Mouse (Mus musculus) natural killer cell, adult 2 months (primary cell): Measurements from ENCODE around the gene Lrrc29.

Experiments
- DNase-seq, 2 experiments: peaks; one replicate each; pipeline ENCODE4 v3.0.0; 2022; ENCODE audit warnings: low spot score in 2 of 2

The Lrrc29 gene

DNA sequence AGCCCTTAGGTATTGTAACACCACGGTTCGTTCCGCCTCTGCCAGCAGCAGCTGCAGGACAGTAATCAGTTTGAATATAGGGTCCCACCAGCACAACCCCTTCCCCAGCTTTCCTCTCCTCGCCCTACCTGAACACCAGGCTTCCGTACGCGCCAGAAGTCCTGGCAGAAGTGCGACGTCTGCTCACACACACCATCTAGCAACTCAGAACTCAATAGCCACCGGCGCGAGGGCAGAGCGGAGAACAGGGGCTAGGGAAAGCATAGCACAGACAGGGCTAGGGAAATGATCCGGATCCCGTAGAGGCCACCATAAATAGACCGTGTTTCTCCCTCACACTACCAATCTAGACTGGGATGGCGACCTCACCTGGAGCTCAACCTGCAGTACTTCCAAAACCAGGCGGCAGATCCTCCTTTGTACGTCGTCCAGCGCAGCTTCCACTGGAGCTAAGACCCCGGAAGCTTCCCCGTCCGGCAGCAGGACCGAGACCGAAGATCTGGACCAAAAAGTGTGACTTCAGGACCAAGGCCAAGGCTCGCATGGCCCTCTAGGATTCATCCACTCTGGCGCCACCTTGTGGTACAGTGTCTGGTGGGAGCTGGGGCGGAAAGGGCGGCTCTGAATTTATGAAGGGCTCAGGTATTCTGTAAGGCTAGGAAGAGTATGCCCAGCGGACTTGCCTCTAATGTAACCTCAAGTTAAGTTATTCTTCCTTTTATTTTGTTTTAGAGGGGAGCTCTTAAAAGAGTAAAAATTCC lies 35.3 kb downstream of the Lrrc29 start:
- DNase-seq: peak; percentile 84 to 91

DNA sequence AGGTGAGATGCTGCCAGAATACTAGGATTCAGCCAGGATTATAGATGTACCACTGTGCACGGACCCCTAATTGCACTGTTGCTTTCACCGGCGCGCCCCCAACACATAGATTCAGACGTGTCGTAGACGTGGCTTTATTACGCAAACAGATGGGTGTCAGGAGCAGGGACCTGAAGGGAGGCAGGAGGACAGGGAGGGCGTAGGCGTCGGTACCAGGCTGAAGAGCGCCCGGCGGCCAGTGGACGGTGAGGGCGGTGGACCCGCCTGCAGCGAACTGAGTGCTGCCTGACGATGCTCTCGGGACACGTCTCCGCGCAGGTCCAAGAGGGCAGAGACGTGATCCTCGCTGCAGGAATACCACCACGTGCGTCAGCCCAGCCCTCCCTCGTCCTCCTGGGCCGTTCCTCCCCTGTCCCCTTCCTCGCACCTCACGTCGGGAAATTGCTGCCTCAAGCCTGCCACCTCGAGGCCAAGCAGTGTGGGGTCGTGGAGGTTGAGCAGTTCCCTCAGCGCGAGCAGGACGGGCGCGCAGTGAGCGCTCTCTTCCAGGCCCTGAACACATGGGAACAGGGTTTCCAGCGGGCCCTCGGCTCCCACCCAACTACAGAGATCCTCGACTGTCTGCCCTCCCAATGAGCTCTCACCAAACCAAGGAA lies 36.1 kb downstream of the Lrrc29 start, which contains the start of gene 4931428F04Rik:
Gene 4931428F04Rik, minus strand, starts transcription at position 60 of the 656 bp plus-strand sequence.
- no peak for DNase-seq

DNA sequence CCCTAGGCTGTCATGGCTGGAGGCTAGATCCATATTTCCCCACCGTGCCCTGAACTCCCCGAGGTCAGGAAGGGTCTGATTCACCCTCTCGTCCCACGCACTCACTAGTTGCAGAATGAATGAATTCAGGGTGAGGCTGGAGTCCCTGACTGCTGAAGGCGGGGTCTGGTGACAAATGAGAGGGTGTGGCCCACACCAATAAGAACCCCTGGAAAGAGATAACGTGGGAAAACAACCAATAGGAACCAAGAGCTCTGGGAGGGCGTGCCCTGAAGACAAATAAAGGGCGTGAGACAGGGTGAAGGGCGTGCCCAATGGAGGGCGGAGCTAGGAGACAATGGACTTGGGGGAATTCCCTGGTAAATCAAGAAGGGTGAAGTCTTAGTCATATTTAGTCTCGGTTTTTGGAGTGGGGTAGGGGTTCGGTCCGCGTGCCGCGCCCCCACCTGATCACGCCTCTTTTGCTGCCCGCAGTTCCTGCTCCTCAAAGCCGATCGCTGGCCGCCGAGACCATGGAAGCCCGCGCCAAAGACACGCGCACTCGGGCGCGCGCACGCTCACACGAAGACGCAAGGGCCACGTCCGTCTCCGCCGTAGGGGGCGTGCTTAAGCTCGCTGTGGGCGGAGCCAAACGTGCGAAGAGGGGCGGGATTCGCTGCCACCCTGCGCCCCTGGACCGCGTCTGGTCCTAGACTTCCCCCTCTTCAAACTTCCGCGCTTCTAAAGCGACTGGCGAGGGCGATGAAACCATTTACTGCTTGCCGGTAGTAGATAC lies 36.9 kb downstream of the Lrrc29 start:
- DNase-seq: peak; percentile 89 to 95

DNA sequence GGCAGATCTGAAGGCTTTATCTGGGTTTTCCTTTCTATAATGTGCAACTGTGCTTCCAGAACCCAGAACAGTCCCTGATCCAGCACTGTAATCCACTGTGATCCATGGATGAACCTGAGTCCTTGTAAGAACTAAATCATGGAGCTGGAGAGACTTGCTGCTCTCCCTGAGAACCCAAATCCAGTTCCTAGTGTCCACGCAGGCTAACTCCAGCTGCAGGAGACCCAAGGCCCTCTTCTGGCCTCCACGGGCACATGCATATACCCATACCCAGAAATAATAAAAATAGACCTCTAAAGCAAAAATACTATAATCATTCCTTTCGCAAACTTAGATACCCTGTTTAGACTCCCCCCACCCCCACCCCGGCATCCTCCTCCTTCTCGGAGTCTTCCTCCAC lies 37.8 kb downstream of the Lrrc29 start:
- no peak for DNase-seq

DNA sequence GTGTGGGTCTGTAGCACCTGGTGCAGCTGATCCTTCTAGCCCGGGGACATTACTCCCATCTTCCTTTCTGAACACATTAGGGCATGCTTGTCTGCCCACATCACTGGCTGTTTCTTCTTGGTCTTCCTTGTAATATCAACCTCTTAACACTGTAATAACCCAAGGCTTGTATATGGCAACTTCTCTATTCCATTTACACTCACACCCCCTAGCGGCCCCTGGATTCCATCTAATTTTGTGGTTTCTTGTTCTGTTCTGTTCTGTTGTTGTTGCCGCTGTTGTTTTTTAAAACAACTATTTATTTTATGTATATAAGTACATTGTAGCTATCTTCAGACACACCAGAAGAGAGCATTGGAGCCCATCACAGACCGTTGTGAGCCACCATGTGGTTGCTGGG lies 39.2 kb downstream of the Lrrc29 start:
- no peak for DNase-seq

DNA sequence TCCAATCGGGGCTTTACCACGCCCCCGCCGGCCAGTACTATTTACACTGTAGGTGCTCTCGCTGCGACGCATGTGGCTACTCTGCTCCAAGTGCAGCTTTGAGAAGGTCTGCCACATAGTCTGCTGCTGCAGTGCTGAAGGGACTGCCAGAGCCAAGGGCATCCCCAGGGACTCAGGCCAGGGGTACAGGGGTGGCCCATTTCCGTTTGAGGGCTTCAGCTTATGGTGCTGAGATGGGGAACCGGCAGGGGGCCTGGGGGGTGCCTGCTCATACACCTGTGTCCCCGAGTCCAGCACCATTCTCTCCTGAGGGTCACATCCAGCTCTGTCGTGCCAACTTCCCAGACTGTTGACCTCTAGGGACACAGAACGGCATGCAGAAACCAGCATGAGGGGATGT lies 40.6 kb downstream of the Lrrc29 start:
- DNase-seq: no peak

DNA sequence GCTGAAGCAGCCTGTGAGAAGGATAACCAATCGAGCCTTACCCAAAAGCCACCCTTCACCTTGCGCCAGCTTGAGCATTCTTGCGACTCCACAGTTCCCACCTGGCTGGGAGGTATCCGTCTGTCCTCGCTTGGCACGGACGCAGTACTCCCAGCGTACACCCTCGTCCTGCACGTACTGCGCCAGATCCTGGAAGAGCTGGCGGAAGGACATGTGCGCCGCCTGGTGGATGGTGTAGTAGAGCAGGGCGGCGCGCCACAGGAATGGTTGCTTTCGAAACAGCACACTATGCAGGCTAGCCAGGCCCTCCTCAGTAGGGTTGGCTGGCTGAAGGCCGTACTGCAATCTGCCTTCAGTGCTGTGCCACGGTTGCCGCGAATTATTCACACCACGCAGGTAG lies 43.0 kb downstream of the Lrrc29 start:
- DNase-seq: no peak

DNA sequence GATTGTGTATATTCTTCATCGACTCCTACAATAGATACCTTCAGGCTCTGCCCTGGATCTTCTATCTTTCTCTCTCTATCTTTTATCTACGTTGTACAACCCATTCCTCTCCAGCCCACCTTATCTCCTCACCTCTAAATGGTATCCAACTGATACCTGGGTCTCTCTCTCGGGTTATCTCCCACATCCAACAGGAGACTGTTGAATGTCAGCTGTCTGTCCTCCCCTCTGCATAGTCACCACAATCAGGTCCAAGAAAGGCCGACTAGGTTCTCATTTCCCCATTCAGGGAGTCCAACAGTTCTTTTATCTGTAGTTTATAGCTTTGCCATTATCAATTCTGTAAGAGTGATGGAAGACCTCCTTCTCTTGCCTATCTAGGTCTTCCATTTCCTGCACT lies 43.8 kb downstream of the Lrrc29 start:
- no peak for DNase-seq

DNA sequence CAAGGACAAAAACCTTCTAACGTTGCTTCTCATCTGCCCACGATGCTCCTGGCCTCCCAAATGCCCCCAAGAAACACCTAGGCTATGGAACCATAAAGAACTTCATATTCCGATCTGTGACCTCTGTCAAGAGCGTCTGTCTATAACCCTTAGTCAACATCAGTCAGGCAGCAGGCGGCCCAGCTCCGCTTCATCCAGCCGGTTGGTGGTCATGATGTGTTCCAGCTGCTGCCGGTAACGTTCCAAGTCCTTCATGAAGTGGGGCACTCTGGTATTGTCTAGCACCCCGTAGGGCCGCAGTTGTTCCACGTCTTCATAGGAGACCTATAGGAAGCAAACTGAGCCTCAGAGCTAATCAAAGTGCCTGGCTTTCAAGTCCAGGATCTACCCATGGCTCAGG lies 44.3 kb downstream of the Lrrc29 start:
- no peak for DNase-seq

DNA sequence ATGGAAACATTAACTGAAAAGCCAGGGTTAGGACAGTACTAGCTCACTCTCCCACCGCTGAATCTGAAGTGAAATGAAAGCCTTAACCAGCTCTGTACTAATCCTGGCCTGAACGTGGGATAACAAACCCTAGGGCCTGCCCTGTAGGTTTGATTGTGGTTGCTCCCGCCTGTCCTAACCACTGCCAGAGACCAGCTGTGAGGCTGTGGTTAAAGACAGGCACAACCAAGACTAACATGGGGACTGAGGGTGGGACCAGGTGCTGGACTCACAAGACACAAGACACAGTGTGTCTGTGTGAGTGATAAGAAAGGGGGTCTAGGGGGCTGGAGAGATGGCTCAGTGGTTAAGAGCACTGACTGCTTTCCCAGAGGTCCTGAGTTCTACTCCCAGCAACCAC lies 45.5 kb downstream of the Lrrc29 start:
- DNase-seq: no peak

DNA sequence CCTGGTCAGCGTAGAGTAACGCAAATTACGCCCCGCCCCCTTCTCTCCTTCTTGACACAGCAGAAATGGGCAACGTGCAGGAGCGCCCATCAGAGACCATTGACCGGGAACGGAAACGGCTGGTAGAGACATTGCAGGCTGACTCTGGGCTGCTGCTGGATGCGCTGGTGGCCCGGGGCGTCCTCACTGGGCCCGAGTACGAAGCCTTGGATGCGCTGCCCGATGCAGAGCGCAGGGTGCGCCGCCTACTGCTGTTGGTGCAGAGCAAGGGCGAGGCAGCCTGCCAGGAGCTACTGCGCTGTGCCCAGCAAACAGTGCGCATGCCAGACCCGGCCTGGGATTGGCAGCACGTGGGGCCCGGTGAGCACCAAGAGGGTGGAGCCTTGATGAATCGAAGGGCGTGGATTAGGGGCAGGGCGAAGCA lies 47.2 kb downstream of the Lrrc29 start:
- no peak for DNase-seq

DNA sequence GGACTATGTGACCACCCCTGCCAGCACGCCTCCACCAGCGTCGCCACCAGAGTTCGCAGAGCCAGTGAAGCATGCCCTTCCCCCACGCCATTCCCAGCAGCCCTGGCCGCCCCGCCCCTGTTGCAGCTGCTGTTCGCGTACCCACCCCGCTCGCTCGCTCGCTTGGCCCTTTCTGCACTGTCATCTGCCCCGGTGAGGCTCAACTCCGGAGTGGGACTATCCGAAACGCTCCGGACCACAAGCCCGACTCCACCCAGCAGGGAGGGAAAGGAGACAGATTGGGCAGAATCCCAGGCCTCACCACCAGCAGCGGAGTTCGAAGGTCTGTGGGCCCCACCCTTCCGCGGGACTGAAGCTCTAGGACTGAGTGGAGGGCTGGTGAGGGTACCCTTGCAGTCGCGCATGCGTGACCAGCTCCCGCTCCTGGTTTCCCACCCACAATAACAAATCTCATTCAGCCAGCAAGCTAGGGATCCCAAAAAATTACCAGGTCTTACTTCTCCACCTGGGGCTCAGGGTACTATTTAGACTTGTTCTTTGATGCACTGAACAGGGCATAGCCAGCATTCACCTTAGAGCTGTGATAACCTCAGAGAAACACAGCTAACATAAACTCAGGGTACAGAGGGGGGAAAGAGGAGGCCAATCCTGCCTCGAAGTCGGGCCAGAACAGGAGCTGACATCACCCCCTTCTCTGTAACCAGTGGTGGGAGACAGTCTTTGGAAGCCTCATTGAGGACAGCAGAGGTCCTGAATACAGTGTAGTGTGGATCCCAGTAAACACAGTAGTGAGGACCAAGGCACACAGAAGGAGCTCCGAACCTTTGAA lies 49.6 kb downstream of the Lrrc29 start:
- DNase-seq: no peak

DNA sequence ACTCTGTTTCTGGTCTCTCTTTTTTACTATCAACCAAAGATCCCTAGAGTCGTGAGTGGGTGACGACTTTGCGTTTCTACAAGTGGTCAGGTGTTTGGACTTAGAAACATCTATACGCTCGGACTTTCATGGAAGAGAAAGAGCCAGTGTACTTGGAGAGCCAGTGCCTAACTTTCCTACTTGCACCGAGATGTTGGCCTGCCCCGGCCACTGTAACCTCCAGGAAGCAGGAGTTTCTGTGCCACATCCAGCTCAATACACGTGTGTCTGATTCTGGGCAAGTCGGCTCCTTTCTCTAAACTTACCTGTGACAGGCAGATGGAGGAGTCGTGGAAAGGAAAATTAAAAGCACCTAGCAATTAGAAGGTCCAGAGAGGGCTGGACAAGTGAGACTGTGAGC lies 50.2 kb downstream of the Lrrc29 start, which contains the start of gene Nol3:
Gene Nol3, plus strand, starts transcription at position 301 of the 400 bp plus-strand sequence.
- no peak for DNase-seq

DNA sequence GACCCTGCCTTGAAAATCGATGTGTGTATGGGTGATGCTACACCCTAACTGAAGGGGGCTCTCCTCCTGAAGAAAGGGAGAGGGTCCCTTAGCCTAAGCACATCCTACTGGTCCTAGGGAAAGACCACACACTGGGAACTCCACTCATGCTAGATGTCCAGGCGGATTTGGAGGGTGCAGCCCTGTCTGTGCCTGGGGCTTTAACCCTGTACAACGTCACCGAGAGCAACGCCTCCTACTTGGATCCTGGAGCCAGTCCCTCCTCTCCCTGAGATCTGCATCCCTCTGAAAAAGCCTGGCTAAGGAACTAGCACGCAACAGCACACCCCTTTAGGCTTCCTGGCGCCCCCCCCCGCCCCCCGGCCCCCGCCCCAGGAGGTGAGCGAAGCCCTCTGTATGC lies 50.7 kb downstream of the Lrrc29 start:
- no peak for DNase-seq

DNA sequence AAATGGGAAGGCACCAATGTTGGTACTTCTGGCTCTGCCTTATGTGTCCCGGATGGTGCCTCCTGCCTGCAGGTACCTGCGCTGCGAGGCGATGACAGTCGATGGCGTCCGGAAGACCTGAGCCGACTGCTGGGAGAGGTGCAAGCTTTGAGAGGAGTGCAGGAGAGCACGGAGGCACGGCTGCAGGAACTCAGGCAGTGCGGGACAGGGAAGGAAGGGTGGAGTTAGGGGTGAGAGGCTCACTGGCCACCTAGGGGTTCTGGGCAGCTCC lies 55.2 kb downstream of the Lrrc29 start:
- no peak for DNase-seq

DNA sequence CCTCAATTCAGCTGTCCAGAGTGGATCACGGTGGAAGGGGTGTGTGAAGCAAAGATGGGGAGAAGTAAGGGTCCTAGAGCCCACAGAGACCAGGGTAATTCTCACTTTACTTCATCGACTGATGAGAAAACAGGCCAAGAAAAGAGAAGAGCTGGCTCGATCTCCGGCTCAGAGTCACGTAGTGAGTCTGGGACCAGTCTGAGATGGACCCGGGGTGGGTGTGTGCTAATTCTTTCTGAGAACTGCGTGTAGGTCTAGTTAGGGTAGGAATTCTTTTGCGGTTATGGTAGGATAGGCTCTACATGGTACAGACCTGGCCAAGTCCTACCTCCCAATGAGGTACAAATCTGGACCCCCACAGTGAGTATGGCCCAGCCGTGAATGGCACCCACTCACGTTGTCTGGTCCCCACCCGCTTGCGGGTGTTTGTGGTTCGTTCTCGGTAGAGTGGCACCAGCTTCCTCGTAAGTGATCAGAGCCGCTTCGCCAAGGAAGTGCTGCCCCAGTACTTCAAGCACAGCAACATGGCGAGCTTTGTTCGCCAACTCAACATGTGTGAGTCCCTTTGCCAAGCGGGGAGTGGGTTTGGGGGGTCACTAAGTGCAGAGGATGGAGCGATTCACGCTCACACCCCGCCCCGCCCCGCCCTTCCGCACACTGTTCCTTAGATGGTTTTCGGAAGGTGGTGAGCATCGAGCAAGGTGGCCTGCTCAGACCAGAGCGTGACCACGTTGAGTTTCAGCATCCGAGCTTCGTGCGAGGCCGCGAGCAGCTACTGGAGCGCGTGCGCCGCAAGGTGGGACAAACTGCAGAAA lies 55.8 kb downstream of the Lrrc29 start:
- DNase-seq: peak; percentile 48 to 55

DNA sequence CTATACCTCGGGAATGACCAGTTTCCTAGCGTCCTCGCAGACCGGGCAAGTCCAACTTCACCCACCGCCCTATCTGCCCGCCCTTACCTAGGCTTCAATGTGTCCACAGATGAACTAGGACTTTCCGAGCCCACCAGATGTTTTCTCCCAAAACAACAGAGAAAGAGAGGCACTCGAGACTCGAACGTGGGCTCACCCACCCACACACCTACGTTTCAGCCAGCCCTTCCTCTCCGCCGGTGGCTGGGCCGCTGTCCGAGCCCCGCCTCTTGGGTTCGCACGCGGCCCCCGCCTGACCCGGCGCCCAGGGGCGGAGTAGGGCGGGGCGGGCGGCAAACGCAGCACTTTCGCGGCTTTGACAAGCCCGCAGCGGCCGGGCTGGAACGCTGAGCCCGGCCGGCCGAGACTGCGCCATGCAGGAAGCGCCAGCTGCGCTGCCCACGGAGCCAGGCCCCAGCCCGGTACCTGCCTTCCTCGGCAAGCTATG lies 56.6 kb downstream of the Lrrc29 start, which contains the start of gene Hsf4:
Gene Hsf4, plus strand, starts transcription at position 341 of the 487 bp plus-strand sequence.
- DNase-seq: peak; percentile 37 to 49

DNA sequence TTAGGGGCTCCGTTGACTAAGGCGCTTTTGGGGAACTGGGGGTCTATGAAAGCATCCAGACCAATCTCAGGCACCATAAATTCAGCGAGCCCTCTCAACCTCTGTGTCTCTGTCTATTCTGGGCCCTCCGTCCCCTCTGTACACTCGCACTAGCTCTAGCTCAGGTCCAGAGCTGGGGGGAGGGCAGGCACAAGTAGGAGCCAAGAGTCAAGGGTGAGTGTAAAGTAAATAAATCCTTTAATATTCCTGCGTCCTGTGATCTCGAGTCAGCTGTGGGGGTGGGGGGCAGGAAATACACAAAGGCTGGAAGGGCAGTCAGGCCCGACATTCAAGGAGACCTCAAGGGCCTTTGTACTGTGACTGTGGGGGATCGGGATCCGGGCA lies 57.0 kb downstream of the Lrrc29 start:
- DNase-seq: no peak

DNA sequence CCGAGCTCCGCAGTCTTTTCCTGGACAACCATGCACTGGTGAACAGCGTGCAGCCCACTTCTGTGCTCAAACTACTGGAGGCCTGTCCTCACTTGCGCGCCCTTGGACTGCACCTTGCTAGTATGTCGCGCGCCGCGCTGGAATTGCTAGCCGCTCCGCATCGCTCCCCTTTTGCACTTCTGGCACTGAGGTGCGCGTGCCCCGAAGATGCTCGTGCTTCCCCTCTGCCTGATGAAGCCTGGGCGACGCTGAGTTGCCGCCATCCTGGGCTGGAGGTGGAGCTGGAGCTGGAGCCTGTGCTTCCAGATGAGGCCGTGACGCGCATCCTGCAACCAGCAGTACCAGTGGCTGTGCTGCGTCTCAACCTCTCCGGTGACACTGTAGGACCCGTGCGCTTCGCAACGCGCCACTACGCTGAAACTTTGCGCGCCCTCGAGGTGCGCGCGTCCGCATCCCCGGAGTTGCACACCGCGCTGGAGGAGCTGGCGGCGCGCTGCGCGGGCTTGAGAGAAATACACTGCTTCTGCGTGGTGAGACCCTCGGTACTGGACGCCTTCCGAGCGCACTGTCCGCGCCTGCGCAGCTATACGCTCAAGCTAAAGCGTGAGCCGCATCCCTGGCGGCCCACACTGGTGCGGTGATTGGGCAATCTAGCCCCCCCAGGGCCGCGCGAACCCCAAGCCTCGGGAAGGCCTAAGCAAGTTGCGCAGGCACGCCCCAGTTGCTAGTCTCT lies 57.6 kb downstream of the Lrrc29 start:
- no peak for DNase-seq

DNA sequence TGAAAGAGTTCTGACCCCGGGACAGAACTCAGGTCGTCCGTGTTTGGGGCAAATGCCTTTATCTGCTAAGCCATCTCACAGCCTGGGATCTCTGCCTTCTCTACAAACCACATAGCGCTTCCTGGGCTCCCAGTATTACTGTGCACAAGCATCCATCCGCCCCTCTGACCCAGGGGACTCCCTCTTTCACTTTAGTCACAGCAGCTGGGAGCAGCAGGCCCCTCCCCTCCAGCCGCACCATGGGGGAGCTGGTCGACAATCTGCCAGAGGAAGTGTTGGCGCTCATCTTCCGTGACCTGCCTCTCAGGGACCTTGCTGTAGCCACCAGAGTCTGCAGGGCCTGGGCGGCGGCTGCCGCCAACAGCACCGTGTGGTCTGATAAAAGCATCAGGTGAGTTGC lies 59.3 kb downstream of the Lrrc29 start:
- peak in 1 of 2 experiments; percentile 53 for DNase-seq
